Mouse (Mus musculus) lung, embryonic 16.5 days (tissue): ENCODE measurements around the gene Krt86. TPM values are rescaled to one million over a fixed set of nuclear protein-coding genes. Genes with fewer than 3 reads are reported as not detected.
A peak's percentile ranks its signal among the peaks of the same experiment; 100 is the strongest.

Source experiments
- ATAC-seq: fragments of 200-750 bp; cut with Nextera tagmentation; 2 replicates; pipeline ENCODE4 v1.8.0; 2017; ENCODE audit warnings: low read depth, mild to moderate bottlenecking, moderate library complexity
- H3K27ac ChIP-seq: fragments of 300-500 bp; sonication (generic); 2 replicates; pipeline ENCODE4 v1.5.1; 2014; ENCODE audit warnings: mild to moderate bottlenecking, control low read depth, low read length
- H3K27me3 ChIP-seq: fragments of 300-500 bp; sonication (generic); 2 replicates; pipeline ENCODE4 v1.6.1; 2014; ENCODE audit warnings: low read depth, low read length, mixed read lengths; ENCODE audit not compliant: control insufficient read depth, insufficient read depth
- H3K36me3 ChIP-seq: fragments of 300-500 bp; sonication (generic); 2 replicates; pipeline ENCODE4 v1.6.1; 2014; ENCODE audit warnings: low read length; ENCODE audit not compliant: control insufficient read depth, insufficient read depth
- H3K4me1 ChIP-seq: fragments of 300-500 bp; sonication (generic); replicated peaks from 2 replicates; pipeline ENCODE4 v1.6.1; 2014; ENCODE audit warnings: low read length, mixed read lengths; ENCODE audit not compliant: control insufficient read depth, insufficient read depth
- H3K4me2 ChIP-seq: fragments of 300-500 bp; sonication (generic); 2 replicates; pipeline ENCODE4 v1.6.1; 2014; ENCODE audit warnings: low read depth, low read length, control low read depth
- H3K4me3 ChIP-seq: fragments of 300-500 bp; sonication (generic); 2 replicates; pipeline ENCODE4 v1.5.1; 2014; ENCODE audit warnings: mild to moderate bottlenecking, low read length, control low read depth
- H3K9ac ChIP-seq: fragments of 300-500 bp; sonication (generic); 2 replicates; pipeline ENCODE4 v1.6.1; 2014; ENCODE audit warnings: low read length, control low read depth
- H3K9me3 ChIP-seq: fragments of 300-500 bp; sonication (generic); 2 replicates; pipeline ENCODE4 v1.6.1; 2016; ENCODE audit warnings: low read length; ENCODE audit not compliant: control insufficient read depth
- WGBS: fragments of 180-500 bp; shearing (Covaris S2); extraction: QIAGEN DNeasy Blood & Tissue Kit; methylation state at CpG from one replicate; pipeline ENCODE4 v1.1.7; 2014; 5-methylcytosine and 5-hydroxymethylcytosine counted together
- polyA plus RNA-seq: library from polyadenylated mRNA; unstranded; fragments of >200 nt; fragmentation: Nextera tagmentation; extraction: Ambion mirVana; gene quantifications from 2 replicates; pipeline ENCODE4 v1.2.1, GENCODE M21; 2015

The Krt86 gene
- polyA plus RNA-seq, 1 experiment from 2014 or later, result not detected

DNA sequence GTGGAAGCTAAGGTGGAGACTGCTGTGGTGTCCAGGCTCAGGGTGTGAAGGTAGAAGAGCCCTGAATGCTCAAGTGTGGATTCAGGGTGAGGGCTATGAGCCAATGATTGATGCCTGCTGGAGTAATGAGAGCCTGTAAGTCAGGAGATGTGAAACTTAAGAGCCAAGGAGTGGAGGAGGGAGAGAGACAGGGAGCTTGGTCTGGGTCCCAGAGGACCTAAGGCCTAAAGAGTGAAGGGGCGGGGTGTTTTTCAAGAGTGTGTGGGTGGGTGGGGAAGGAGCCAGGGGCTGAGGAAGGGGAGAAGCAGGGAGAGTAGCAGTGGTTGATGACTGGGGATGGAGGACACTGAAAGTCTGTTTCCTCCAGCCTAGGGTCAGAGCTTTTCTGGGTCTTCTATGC lies 10.4 kb downstream of the Krt86 start:
- 33% methylated on average over 1 of the region's 1 CpGs for WGBS
- peaks cover 7% of the 10 kb centered on the region; the same call in 1 of the 2 replicates for H3K4me1 ChIP-seq
- ATAC-seq, result no peak

GRCm38 (mm10) chr15:101484939-101485338 lies 11.7 kb downstream of the Krt86 start:
- no peaks in the 10 kb centered on the region for H3K27me3 ChIP-seq
- H3K27ac ChIP-seq, result no peak overlapping the region
- no peak overlapping the region for H3K9ac ChIP-seq
- no peaks in the 10 kb centered on the region for H3K36me3 ChIP-seq
- 80% methylated on average over 1 of the region's 1 CpGs for WGBS
- H3K4me3 ChIP-seq, result no peak overlapping the region
- no peaks in the 10 kb centered on the region for H3K9me3 ChIP-seq
- ATAC-seq, result no peak
- H3K4me1 ChIP-seq, result no peaks in the 10 kb centered on the region
- H3K4me2 ChIP-seq, result no peak overlapping the region

More for the DNA sequence above, 10.4 kb downstream of the Krt86 start:
- no peak overlapping the region for H3K9ac ChIP-seq
- H3K4me2 ChIP-seq, result no peak overlapping the region
- no peaks in the 10 kb centered on the region for H3K9me3 ChIP-seq
- H3K27me3 ChIP-seq, result peaks cover 6% of the 10 kb centered on the region
- no peak overlapping the region for H3K27ac ChIP-seq
- no peak overlapping the region for H3K4me3 ChIP-seq
- no peaks in the 10 kb centered on the region for H3K36me3 ChIP-seq

DNA sequence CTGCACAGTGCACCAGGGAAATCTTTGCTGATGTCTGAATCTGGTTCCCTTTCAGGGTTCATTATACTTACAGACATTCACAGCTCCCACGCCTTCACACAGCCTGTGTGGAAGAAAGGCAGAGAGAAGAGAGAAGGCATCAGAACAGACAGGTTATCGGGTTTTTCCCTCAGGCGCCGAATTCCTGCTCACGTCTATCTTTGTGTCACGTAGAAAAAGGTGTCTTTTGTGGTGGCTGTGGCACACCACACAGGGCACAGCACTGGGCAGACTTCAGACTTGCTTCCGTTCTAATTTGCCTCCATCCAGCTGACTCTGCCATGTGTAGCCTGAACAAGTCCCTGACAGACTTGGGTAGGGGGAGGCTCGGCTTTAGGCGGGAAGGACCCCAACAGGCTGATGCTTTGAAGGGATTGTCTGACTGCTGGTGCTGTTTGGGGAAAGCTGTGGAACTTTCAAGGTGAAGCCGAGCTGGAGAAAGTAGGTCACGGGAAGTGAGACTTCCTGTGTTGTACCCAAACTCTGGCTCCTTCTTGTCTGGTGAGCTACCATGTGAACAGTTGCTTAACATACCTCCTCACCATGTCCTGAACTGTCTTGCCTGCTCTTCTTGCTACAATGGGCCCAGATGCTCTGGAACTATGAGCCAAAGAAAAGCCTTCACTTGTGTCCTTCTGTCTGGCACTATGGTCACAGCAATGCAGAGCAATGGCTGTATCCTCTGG lies 12.8 kb downstream of the Krt86 start:
- Histone ChIP-seq H3K4me2 (no peak overlapping the region), H3K4me3 (no peak overlapping the region), H3K36me3 (no peaks in the 10 kb centered on the region), H3K4me1 (no peaks in the 10 kb centered on the region), H3K9me3 (no peaks in the 10 kb centered on the region), H3K27ac (no peak overlapping the region), H3K9ac (no peak overlapping the region), H3K27me3 (no peaks in the 10 kb centered on the region)
- ATAC-seq, result no peak
- 70% methylated on average over 11 of the region's 11 CpGs for WGBS

GRCm38 (mm10) chr15:101491431-101491830 lies 18.2 kb downstream of the Krt86 start, which contains the start of gene Krt83:
Gene Krt83, minus strand, starts transcription at chr15:101491512.
- H3K4me1 ChIP-seq, result peaks cover 6% of the 10 kb centered on the region; the same call in 1 of the 2 replicates
- H3K9ac ChIP-seq, result no peak within 1 kb of the TSS
- no peak within 1 kb of the TSS for H3K4me3 ChIP-seq
- peak; percentile 41; the same call in 1 of the 2 replicates for ATAC-seq
- 60% methylated on average over 6 of the region's 6 CpGs for WGBS
- no peaks in the 10 kb centered on the region for H3K27me3 ChIP-seq
- no peak within 1 kb of the TSS for H3K27ac ChIP-seq
- H3K9me3 ChIP-seq, result no peaks in the 10 kb centered on the region
- no peaks in the 10 kb centered on the region for H3K36me3 ChIP-seq
- no peak within 1 kb of the TSS for H3K4me2 ChIP-seq

GRCm38 (mm10) chr15:101492718-101493117 lies 19.4 kb downstream of the Krt86 start:
- H3K27ac ChIP-seq, result no peak overlapping the region
- H3K4me3 ChIP-seq, result no peak overlapping the region
- H3K4me2 ChIP-seq, result no peak overlapping the region
- no peaks in the 10 kb centered on the region for H3K36me3 ChIP-seq
- H3K4me1 ChIP-seq, result peaks cover 6% of the 10 kb centered on the region; the same call in 1 of the 2 replicates
- no peaks in the 10 kb centered on the region for H3K9me3 ChIP-seq
- no peaks in the 10 kb centered on the region for H3K27me3 ChIP-seq
- whole genome bisulfite sequencing, result 36% methylated on average over 8 of the region's 8 CpGs
- no peak overlapping the region for H3K9ac ChIP-seq
- ATAC-seq, result no peak

DNA sequence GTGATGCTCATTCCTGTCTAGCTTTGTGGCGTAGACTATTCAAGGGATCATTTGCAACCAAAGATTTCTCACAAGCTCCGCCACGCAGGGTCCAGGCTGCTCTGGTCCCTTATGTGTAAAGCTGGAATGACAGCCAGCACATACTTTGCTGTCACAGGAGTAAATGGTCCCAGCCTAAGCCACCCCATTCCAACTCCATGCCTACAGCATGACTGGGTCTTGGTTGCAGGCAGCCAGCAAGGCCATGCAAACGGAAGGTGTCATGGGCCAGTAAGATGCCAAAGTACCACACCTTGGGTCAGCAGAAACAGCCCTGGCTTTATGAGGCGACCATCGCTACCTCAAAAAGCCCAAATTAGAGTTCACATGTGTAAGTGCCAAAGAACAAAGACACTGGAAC lies 20.4 kb downstream of the Krt86 start:
- 90% methylated on average over 6 of the region's 6 CpGs for WGBS
- Histone ChIP-seq H3K36me3 (no peaks in the 10 kb centered on the region), H3K4me3 (no peak overlapping the region), H3K4me1 (peaks cover 6% of the 10 kb centered on the region; the same call in 1 of the 2 replicates), H3K9ac (no peak overlapping the region), H3K27me3 (no peaks in the 10 kb centered on the region), H3K4me2 (no peak overlapping the region), H3K9me3 (no peaks in the 10 kb centered on the region), H3K27ac (no peak overlapping the region)
- ATAC-seq, result no peak

- no peaks in the 10 kb centered on the region for H3K9me3 ChIP-seq
- H3K27ac ChIP-seq, result no peak overlapping the region
- no peak overlapping the region for H3K4me3 ChIP-seq
- H3K4me1 ChIP-seq, result peaks cover 6% of the 10 kb centered on the region; the same call in 1 of the 2 replicates
- no peak for ATAC-seq
- H3K9ac ChIP-seq, result no peak overlapping the region
- H3K27me3 ChIP-seq, result no peaks in the 10 kb centered on the region
- WGBS, result 57% methylated on average over 1 of the region's 1 CpGs
- H3K36me3 ChIP-seq, result no peaks in the 10 kb centered on the region
- H3K4me2 ChIP-seq, result no peak overlapping the region
Observed at GRCm38 (mm10) chr15:101494203-101494602, 20.9 kb downstream of the Krt86 start.

GRCm38 (mm10) chr15:101495266-101495665 lies 22.0 kb downstream of the Krt86 start:
- no peaks in the 10 kb centered on the region for H3K9me3 ChIP-seq
- WGBS, result 65% methylated on average over 8 of the region's 8 CpGs
- peaks cover 6% of the 10 kb centered on the region; the same call in 1 of the 2 replicates for H3K4me1 ChIP-seq
- ATAC-seq, result no peak
- no peak overlapping the region for H3K27ac ChIP-seq
- no peak overlapping the region for H3K4me3 ChIP-seq
- no peak overlapping the region for H3K9ac ChIP-seq
- H3K4me2 ChIP-seq, result no peak overlapping the region
- no peaks in the 10 kb centered on the region for H3K36me3 ChIP-seq
- no peaks in the 10 kb centered on the region for H3K27me3 ChIP-seq

DNA sequence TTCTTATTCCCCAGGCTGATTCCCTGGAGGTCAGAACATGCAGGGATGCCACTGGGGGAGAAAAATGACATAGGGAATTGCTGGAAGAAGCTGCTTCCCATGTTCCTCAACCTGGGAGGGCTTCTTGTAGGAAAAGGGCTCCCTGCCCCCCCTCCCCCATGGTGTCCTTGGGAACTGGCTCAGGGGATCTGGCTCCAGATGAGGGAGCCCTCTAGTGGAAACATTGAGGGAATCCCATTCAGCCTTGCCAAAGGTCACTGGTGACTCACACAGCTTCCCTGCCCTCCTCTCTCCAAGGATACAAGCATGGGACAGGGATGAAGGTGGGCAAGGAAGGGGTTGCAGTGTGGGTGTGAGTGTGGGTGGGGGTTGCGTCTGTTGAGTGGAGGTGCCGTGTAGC lies 23.9 kb downstream of the Krt86 start:
- Histone ChIP-seq H3K4me1 (no peaks in the 10 kb centered on the region), H3K4me2 (no peak overlapping the region), H3K9ac (no peak overlapping the region), H3K9me3 (no peaks in the 10 kb centered on the region), H3K36me3 (no peaks in the 10 kb centered on the region), H3K27ac (no peak overlapping the region), H3K27me3 (no peaks in the 10 kb centered on the region), H3K4me3 (no peak overlapping the region)
- 69% methylated on average over 2 of the region's 2 CpGs for WGBS
- ATAC-seq, result no peak
